Mouse (Mus musculus): ENCODE results near the gene Adgrf1.

- TF ChIP-seq POLR2A (IDR thresholded peaks at IDR 0.05; ENCODE audit: insufficient read length, low read depth) (no peak), CEBPB (IDR thresholded peaks at IDR 0.05; ENCODE audit: insufficient read depth, poor library complexity, severe bottlenecking) (no peak), MYOD1 (IDR thresholded peaks at IDR 0.05; ENCODE audit: control insufficient read depth in 1 of 3, insufficient read length in 2 of 3, low read depth in 2 of 3) (no peak), E2F4 (IDR thresholded peaks at IDR 0.05; ENCODE audit: insufficient read depth) (no peak), MAX (IDR thresholded peaks at IDR 0.05; ENCODE audit: low read depth) (no peak)
Observed at GRCm38 (mm10) chr17:43357902-43358539, 87.9 kb downstream of the Adgrf1 start.

Measured in myocyte (in vitro differentiated cells).